Mouse (Mus musculus): ENCODE data around the gene Tfdp2.

DNA sequence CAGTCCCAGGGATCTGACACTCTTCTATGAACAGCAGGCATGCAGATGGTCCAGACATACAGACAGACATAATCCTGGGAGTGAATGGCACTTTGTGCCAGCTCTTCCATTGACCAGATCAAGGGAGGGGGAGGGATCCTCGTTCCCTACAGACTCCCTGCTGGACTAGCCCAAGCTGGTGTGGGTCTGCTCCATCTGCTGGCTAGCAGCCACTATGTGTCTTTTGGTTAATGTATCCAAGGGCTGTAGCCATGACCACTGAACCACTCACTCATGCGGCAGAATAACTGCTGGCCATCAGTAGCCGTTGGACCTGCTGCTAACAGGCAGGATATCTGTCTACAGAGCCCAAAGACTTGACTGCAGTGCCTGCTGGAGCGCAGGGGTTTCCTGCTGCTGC lies 128.4 kb downstream of the Tfdp2 start:
- TF ChIP-seq POLR2A (IDR thresholded peaks at IDR 0.05; ENCODE audit: borderline replicate concordance, control insufficient read depth, low read depth, low read length) (no peak), CTCF (IDR thresholded peaks at IDR 0.05; ENCODE audit: control insufficient read depth, insufficient read depth, low read length) (no peak)
